Mouse (Mus musculus) Patski (cell line): ENCODE data around the gene Creb3l2. TPM values are rescaled to one million over a fixed set of nuclear protein-coding genes. Genes with fewer than 3 reads are reported as not detected.

Source experiments
- ATAC-seq: fragments of 100-300 bp; one replicate; pipeline ENCODE4 v1.8.0; 2021
- CTCF ChIA-PET: fragments of 350-600 bp; sonication (Branson Sonifier 250); formaldehyde crosslinking; loops from one replicate; lab custom pipeline; 2022; ENCODE audit warnings: inconsistent platforms; lab: Charles Lee
- POLR2A ChIA-PET: fragments of 350-600 bp; sonication (Branson Sonifier 250); formaldehyde crosslinking; loops from one replicate; lab custom pipeline; 2022; ENCODE audit warnings: antibody characterized with exemption, inconsistent platforms; lab: Charles Lee
- DNase-seq: peaks from one replicate; pipeline ENCODE4 v3.0.0-alpha.2; 2011; ENCODE audit warnings: low read depth, low spot score
- H3K27me3 ChIP-seq: fragments of 371-371 bp; one replicate; pipeline ENCODE4 v1.5.1; 2021
- CTCF ChIP-seq: fragments of 100-300 bp; IDR thresholded peaks from one replicate; pipeline ENCODE4 v1.5.1; 2021
- in situ Hi-C: fragments of 300-500 bp; cut with MboI; formaldehyde crosslinking; loops from 3 replicates; pipeline ENCODE4 v1.11.1; 2018; ENCODE audit warnings: low pct_unique_long_range_greater_than_20kb, mixed read lengths
- polyA plus RNA-seq: library from polyadenylated mRNA; unstranded; gene quantifications from one replicate; pipeline ENCODE4 v1.2.3, GENCODE M21; 2021

Creb3l2 gene
- polyA plus RNA-seq, 1 experiment from 2014 or later, result 39.0 TPM

DNA sequence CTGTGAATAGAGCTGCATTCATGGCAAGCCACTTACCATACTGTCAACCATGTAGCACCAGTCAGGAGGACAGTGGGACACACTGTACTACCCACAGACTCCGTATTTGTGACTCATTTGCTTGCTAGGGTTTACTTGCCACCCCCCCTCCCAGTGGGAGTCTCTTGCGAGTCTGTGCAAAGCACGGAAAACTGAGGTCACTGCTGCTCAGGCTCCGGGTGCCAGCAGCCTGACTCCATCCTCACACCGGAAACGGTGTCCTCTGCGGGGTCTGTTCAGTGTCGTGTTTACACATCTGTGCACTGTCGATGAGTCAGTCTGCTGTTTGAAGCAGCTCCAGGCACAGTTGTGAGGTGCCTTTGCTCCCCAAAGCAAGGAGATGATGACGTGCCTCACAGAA lies 43.0 kb downstream of the Creb3l2 start:
- ATAC-seq, result no peak
- ChIA-PET CTCF (no interaction called here), POLR2A (no interaction called here)
- no peaks in the 10 kb centered on the region for H3K27me3 ChIP-seq
- in situ Hi-C loops, result no loop called here
- no peak for DNase-seq
- TF ChIP-seq CTCF, result no peak

DNA sequence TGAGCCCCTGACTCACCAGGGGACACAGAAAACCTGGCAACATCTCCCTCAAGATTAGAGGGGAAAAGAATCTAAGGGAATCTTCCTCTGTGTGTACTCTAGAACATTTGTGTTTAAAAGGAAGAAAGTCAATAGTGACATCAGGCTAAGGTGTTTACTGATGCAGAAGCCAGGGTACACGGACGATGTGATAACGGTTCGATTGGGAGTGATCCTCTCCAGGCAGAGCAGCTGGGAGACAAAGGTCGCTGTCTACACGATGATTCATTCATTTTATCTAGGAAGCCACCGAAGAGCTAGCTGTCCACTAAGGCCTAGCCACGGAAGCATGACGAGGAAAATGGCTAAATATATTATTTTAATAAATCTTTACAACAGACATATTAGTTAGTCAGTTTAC lies 44.0 kb downstream of the Creb3l2 start:
- no peak for TF ChIP-seq CTCF
- ChIA-PET POLR2A (interaction anchor here (1.2 kb wide), 1 partner anchor 10 kb away, joined by 3 read pairs; no protein-coding TSS in a partner anchor), CTCF (interaction anchor here (1.3 to 2.7 kb wide), 4 partner anchors 10 to 44 kb away, joined by 3 to 6 read pairs (median 4); partner anchors contain the start of gene Creb3l2)
- DNase-seq (no peak), ATAC-seq (no peak)
- in situ Hi-C loops, result no loop called here
- H3K27me3 ChIP-seq, result no peaks in the 10 kb centered on the region

DNA sequence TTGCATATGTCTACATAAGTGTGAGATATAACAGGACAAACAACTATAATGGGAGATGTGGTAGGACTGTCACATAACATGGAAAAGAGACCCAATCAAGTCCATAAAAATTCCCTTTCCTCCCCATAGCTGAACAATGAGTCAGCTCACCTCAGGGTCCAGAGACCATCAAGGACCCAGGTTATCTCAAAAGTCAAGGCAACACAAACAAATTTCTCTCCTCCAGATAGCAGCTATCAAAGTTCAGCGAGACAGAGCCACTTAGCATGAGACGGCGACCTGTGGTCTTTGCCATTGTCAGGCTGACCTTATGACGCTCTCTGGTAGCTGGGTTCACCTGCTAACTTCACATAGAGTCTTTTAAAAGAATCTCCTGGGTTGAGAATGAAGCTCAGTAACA lies 44.7 kb downstream of the Creb3l2 start:
- ATAC-seq, result no peak
- POLR2A ChIA-PET, result interaction anchor here (1.2 kb wide), 2 partner anchors 9 to 43 kb away, joined by 3 to 4 read pairs; no protein-coding TSS in a partner anchor

DNA sequence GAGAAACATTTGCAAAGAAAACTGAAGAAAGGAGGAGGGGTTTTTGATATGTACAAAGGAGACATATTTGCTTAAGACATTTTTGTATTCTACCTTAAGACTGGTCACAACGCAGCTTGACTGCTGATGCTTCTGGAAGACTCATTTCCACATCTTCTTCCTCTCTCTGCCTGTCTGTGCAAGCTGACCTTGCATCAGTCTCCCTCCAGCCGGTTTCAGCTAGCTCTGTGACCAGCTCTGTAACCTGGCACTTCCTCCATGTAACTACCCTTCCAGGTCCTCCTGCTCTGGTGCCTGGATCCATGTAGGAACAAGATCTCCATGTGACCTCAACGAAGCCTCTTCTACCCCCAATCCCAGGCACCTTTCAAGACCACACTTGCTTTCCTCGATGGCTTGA lies 45.8 kb downstream of the Creb3l2 start:
- DNase-seq (no peak), ATAC-seq (no peak)
- no peaks in the 10 kb centered on the region for H3K27me3 ChIP-seq
- no peak for TF ChIP-seq CTCF
- ChIA-PET CTCF (interaction anchor here (0.7 to 2.7 kb wide), 3 partner anchors 10 to 25 kb away, joined by 3 to 6 read pairs (median 6); no protein-coding TSS in a partner anchor), POLR2A (no interaction called here)
- in situ Hi-C loops, result no loop called here

More for the DNA sequence above, 44.7 kb downstream of the Creb3l2 start:
- in situ Hi-C loops, result no loop called here
- no peak for DNase-seq
- no peaks in the 10 kb centered on the region for H3K27me3 ChIP-seq
- TF ChIP-seq CTCF, result no peak
- CTCF ChIA-PET, result interaction anchor here (1.3 to 2.7 kb wide), 5 partner anchors 10 to 45 kb away, joined by 3 to 6 read pairs (median 3); partner anchors contain the start of gene Creb3l2

DNA sequence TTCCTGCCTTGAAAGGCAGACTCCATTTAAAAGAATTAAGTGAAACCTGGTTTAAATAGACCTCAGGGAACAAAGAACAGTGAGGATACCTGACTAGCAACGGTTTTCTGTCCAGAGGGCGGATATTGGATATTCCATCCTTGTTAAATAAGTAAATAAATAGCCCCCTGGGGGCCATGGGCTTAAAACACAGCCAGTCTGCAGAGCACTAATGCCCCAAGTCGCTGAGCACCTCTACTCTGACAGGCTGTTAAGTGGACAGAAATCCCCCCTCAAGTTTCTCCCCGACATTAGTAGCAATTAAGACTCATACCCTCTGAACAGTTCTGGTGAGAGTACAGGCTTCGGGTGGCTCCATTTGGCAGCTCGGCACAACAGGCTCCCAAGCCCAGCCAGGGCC lies 48.7 kb downstream of the Creb3l2 start:
- ATAC-seq (no peak), DNase-seq (no peak)
- in situ Hi-C loops, result no loop called here
- CTCF ChIA-PET, result no interaction called here
- no peak for TF ChIP-seq CTCF
- POLR2A ChIA-PET, result no interaction called here
- H3K27me3 ChIP-seq, result no peaks in the 10 kb centered on the region

DNA sequence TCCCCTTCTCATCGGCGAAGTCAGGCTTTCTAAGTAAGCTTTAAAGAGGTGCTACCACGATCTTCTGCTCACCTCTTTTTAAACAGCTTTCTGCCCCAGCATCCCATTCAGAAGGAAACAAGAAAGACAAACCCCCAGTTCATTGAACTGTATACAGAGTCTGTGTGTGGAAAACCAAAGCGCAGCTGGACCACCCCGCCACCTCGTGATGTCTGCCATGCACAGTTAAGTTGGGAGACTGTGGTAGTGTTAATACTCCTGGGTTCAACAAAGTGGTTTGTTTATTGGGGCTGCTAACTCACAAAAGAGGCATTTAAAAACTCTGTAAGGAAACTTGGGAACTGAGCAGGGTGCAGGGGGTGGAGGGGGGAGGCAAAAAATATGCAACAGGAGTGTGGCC lies 49.7 kb downstream of the Creb3l2 start:
- ChIA-PET CTCF (interaction anchor here (0.9 to 1.9 kb wide), 3 partner anchors 11 to 38 kb away, joined by 3 to 4 read pairs (median 3); no protein-coding TSS in a partner anchor), POLR2A (no interaction called here)
- ATAC-seq (no peak), DNase-seq (no peak)
- no peaks in the 10 kb centered on the region for H3K27me3 ChIP-seq
- in situ Hi-C loops, result no loop called here
- TF ChIP-seq CTCF, result no peak

DNA sequence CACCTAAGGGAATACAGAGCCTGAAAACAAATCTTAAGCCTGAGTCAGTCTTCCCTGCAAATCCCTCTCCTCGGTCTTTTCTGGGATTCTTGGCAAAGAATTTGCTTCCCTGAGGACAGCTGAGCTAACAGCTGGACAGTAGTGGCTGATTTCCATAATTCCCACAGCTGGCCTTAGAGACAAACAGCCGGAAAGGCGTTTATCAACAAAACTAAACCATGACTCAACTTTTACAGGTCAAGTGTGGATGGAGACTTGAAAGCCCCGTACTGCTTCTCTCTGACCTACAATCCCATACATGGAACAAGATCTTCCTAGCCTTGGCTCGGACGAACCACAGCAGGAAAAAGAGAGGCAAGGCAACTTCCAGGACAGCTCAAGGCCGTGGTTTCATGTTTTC lies 50.6 kb downstream of the Creb3l2 start:
- no peak for ATAC-seq

DNA sequence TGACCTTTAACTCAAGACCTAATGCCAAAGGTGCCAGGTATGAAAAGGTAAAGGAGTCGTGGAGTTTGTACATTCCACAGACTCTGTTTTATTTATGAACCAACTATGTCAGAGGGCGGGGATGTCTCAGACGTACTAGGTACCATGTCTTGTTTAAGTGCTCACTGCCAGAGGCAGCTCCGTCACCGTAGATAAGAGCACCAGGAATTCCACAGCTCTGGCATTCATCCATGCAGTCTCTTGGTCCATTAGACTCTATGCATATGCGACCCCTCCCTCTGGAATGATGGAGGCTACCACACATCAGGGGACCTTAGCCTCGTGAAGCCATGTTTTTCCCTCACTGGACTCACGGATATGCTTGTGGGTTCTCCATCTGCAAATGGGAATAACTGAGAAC lies 53.0 kb downstream of the Creb3l2 start:
- no peaks in the 10 kb centered on the region for H3K27me3 ChIP-seq
- no peak for TF ChIP-seq CTCF
- DNase-seq (no peak), ATAC-seq (no peak)
- in situ Hi-C loops, result no loop called here
- POLR2A ChIA-PET, result interaction anchor here (0.5 to 1.2 kb wide), 2 partner anchors 9 to 407 kb away, joined by 3 read pairs; no protein-coding TSS in a partner anchor
- CTCF ChIA-PET, result no interaction called here

More for the DNA sequence above, 50.6 kb downstream of the Creb3l2 start:
- ChIA-PET CTCF (interaction anchor here (1.0 to 1.9 kb wide), 2 partner anchors 10 to 40 kb away, joined by 3 to 4 read pairs; no protein-coding TSS in a partner anchor), POLR2A (no interaction called here)
- no peaks in the 10 kb centered on the region for H3K27me3 ChIP-seq
- no peak for TF ChIP-seq CTCF
- in situ Hi-C loops, result no loop called here
- no peak for DNase-seq

DNA sequence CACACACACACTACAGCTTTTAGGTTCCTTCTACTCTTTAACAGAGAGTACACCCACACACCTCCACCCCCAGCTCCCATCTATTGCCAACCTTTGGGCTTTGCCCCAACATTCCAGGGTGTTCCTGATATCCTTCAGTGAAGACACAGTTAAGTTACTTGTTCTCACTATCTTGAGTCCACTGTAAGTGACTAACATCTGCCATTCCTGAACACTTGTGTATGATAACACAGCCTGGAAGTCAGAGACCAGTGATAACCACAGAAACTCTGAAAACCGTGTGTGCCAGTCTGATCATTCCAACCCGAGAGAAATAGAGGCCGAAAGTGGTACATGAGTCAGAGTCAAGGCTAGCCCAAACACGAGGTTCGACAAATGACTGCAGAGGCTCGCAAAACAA lies 53.4 kb downstream of the Creb3l2 start:
- no peaks in the 10 kb centered on the region for H3K27me3 ChIP-seq
- no peak for TF ChIP-seq CTCF
- DNase-seq (no peak), ATAC-seq (no peak)
- POLR2A ChIA-PET, result interaction anchor here (0.5 to 1.2 kb wide), 2 partner anchors 9 to 407 kb away, joined by 3 read pairs; no protein-coding TSS in a partner anchor
- in situ Hi-C loops, result no loop called here
- CTCF ChIA-PET, result interaction anchor here (1.2 kb wide), 1 partner anchor 24 kb away, joined by 3 read pairs; no protein-coding TSS in a partner anchor

DNA sequence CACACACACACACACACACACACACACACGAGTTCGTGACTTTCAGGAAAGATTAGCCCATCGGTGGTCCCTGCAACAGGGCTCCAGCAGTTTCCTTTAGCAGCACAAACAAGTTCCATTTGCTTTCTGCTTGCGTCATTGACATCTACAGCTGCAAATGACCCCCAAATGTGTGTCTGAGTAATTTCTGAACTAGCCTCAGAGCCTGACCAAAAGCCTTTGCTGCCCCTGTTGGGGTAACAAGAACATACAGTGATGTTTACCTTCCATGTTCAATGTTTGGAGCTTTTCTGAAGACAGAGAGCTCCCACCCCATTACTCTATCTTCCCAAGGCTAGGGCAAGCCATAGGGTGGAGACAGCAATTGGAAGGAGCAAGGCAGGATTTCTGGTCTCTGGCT lies 54.7 kb downstream of the Creb3l2 start:
- H3K27me3 ChIP-seq, result no peaks in the 10 kb centered on the region
- no peak for ATAC-seq
- in situ Hi-C loops, result no loop called here
- no peak for DNase-seq
- ChIA-PET POLR2A (no interaction called here), CTCF (interaction anchor here (1.2 kb wide), 1 partner anchor 23 kb away, joined by 3 read pairs; no protein-coding TSS in a partner anchor)
- TF ChIP-seq CTCF, result no peak

DNA sequence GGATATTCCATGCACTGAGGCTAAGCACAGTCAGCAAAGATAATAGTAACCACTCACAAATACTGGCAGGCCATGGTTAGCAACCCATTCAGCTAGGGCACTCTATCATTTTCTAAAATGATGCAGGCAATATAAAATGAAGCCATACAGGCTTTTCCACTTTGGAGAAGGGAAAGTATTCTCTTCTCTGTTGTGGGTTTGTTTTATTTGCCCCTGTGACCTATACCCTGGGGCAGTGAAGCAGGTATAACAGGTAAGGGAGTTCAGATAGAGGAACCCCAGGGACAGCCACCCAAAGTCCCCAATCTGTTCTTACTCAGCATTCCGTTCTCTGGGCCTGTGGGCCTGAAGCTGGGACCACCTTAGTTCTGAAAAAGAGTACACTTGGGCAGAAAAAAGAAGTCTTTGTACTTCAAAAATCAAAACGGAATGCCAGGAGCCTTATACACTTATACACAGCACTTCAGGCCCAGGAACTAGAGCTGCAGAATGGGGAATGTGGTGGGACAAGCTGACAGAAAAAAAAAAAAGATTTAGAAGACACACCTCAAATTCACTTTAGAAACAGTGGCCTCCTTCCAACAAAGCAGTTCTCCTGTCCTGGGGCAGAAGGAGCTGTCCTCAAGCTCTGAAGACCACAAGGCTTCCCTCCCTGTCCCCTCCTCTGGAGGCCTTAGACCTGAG lies 56.2 kb downstream of the Creb3l2 start:
- TF ChIP-seq CTCF, result no peak
- no peaks in the 10 kb centered on the region for H3K27me3 ChIP-seq
- POLR2A ChIA-PET, result no interaction called here
- CTCF ChIA-PET, result no interaction called here
- no peak for ATAC-seq
- DNase-seq, result no peak
- in situ Hi-C loops, result no loop called here
